ENCODE assay signal across 8 mouse cellular contexts in genomic region chr11:98785214-98785613, GRCm38 (mm10). TPM values are rescaled to one million over a fixed set of nuclear protein-coding genes. Genes with fewer than 3 reads are reported as not detected.
A peak's percentile ranks its signal among the peaks of the same experiment; 100 is the strongest.
DNase-seq lines count a peak whose midpoint lies in the region; ATAC-seq and TF ChIP-seq lines count a peak whose summit lies in the region.

No protein-coding gene starts in this region.

- no peak for DNase-seq in layer of hippocampus, adult 2 months (ENCODE audit: low spot score in 2 of 2)
- no peak for DNase-seq in layer of hippocampus, adult 18-20 months (ENCODE audit: low spot score in 2 of 2)
- DNase-seq in heart, postnatal 10 days: peak; percentile 64 to 65
- no peak for DNase-seq in embryo, embryonic 9.5 days (ENCODE audit: extremely low spot score)

- no peak overlapping the region for H3K4me2 ChIP-seq in liver, embryonic 12.5 days

- TF ChIP-seq CTCF in layer of hippocampus, adult 2 months (conservative IDR thresholded peaks at IDR 0.05): no peak
- TF ChIP-seq CTCF in embryonic fibroblast, embryonic 13.5 days (IDR thresholded peaks at IDR 0.05; ENCODE audit: borderline replicate concordance, insufficient read depth, low read length): no peak

- H3K4me3 ChIP-seq in layer of hippocampus, adult 2 months: no peak overlapping the region; the same call in 1 of the 2 replicates
- no peak overlapping the region for H3K4me3 ChIP-seq in embryonic fibroblast, embryonic 13.5 days (ENCODE audit: insufficient read depth, low read length)
- no peak overlapping the region for H3K4me3 ChIP-seq in liver, embryonic 12.5 days

- H3K4me1 ChIP-seq in embryonic fibroblast, embryonic 13.5 days (ENCODE audit: control insufficient read depth, insufficient read depth, low read length): peaks cover 18% of the 10 kb centered on the region
- H3K4me1 ChIP-seq in liver, embryonic 12.5 days: peaks cover 86% of the 10 kb centered on the region

- H3K36me3 ChIP-seq in liver, embryonic 12.5 days: no peaks in the 10 kb centered on the region

- TF ChIP-seq POLR2A in embryonic fibroblast, embryonic 13.5 days (IDR thresholded peaks at IDR 0.05; ENCODE audit: low read depth, low read length): no peak

- no peaks in the 10 kb centered on the region for H3K27me3 ChIP-seq in liver, embryonic 12.5 days (replicated peaks)

- no peak overlapping the region for H3K9ac ChIP-seq in liver, embryonic 12.5 days

- no peaks in the 10 kb centered on the region for H3K9me3 ChIP-seq in liver, embryonic 12.5 days (replicated peaks)

- WGBS in liver, embryonic 12.5 days (ENCODE audit: insufficient replicate concordance): 63% methylated on average over 10 of the region's 10 CpGs

- peak overlapping the region; percentile 100 for H3K27ac ChIP-seq in layer of hippocampus, adult 2 months
- H3K27ac ChIP-seq in embryonic fibroblast, embryonic 13.5 days (ENCODE audit: insufficient read depth, low read length): peak overlapping the region; percentile 88
- H3K27ac ChIP-seq in liver, embryonic 12.5 days: peak overlapping the region; percentile 66

- intact Hi-C loops in heart, postnatal 10 days (cut with DNase I): no loop called here

- no peak for ATAC-seq in liver, embryonic 12.5 days
- ATAC-seq in megakaryocyte-erythroid progenitor cell, adult 5-6 weeks (replicated peaks; ENCODE audit: low FRiP score, low TSS enrichment, poor library complexity, severe bottlenecking): no peak
- ATAC-seq in erythroid progenitor cell, adult 5-6 weeks (replicated peaks; ENCODE audit: low FRiP score, poor library complexity, severe bottlenecking): no peak

RNA-seq across cellular contexts. Expression of gene Nr1d1, which starts 10.1 kb away (rescaled TPM):
- total RNA-seq in layer of hippocampus, adult 2 months (2021): 10 to 100 TPM; 93.2 to 94.0 TPM
- total RNA-seq in layer of hippocampus, adult 18-20 months (2021): 10 to 100 TPM; 66.6 to 84.3 TPM
- 18.7 and 23.7 TPM in 2 replicates for polyA plus RNA-seq in embryonic fibroblast, embryonic 13.5 days (2011; ENCODE audit: insufficient read length, low read depth, missing spikeins)
- total RNA-seq in heart, postnatal 10 days (2021): 10 to 100 TPM; 31.1 to 32.7 TPM
- polyA plus RNA-seq in liver, embryonic 12.5 days (2016; fragmentation: Nextera tagmentation; extraction: Ambion mirVana): 1.3 and 1.4 TPM in 2 replicates
- 4.1 and 8.0 TPM in 2 replicates for total RNA-seq in megakaryocyte-erythroid progenitor cell, adult 5-6 weeks (2014; fragmentation: Nextera tagmentation)
- 0.34 and 1.3 TPM in 2 replicates for total RNA-seq in megakaryocyte-erythroid progenitor cell, adult 5-6 weeks (2017)
- not detected in 2 replicates for total RNA-seq in erythroid progenitor cell, adult 5-6 weeks (2015; ENCODE audit: low replicate concordance)
- total RNA-seq in erythroid progenitor cell, adult 5-6 weeks (2017; ENCODE audit: low replicate concordance): not detected in 2 replicates

RNA-seq across cellular contexts. Expression of gene Msl1, which starts 10.1 kb away (rescaled TPM):
- 100 to 1,000 TPM; 168 to 178 TPM for total RNA-seq in layer of hippocampus, adult 2 months (2021)
- 100 to 1,000 TPM; 178 to 183 TPM for total RNA-seq in layer of hippocampus, adult 18-20 months (2021)
- polyA plus RNA-seq in embryonic fibroblast, embryonic 13.5 days (2011; ENCODE audit: insufficient read length, low read depth, missing spikeins): 77.7 and 83.8 TPM in 2 replicates
- 10 to 100 TPM; 70.3 to 83.4 TPM for total RNA-seq in heart, postnatal 10 days (2021)
- polyA plus RNA-seq in liver, embryonic 12.5 days (2016; fragmentation: Nextera tagmentation; extraction: Ambion mirVana): 11.5 and 11.7 TPM in 2 replicates
- 58.6 and 74.8 TPM in 2 replicates for total RNA-seq in megakaryocyte-erythroid progenitor cell, adult 5-6 weeks (2014; fragmentation: Nextera tagmentation)
- 57.8 and 68.3 TPM in 2 replicates for total RNA-seq in megakaryocyte-erythroid progenitor cell, adult 5-6 weeks (2017)
- total RNA-seq in erythroid progenitor cell, adult 5-6 weeks (2015; ENCODE audit: low replicate concordance): 43.6 and 44.7 TPM in 2 replicates
- total RNA-seq in erythroid progenitor cell, adult 5-6 weeks (2017; ENCODE audit: low replicate concordance): 29.5 and 35.5 TPM in 2 replicates

RNA-seq across cellular contexts. Expression of gene Casc3, which starts 19.5 kb away (rescaled TPM):
- 10 to 100 TPM; 61.0 to 62.1 TPM for total RNA-seq in layer of hippocampus, adult 2 months (2021)
- 10 to 100 TPM; 57.0 to 58.4 TPM for total RNA-seq in layer of hippocampus, adult 18-20 months (2021)
- polyA plus RNA-seq in embryonic fibroblast, embryonic 13.5 days (2011; ENCODE audit: insufficient read length, low read depth, missing spikeins): 29.7 and 36.7 TPM in 2 replicates
- total RNA-seq in heart, postnatal 10 days (2021): 10 to 100 TPM; 29.0 to 29.7 TPM
- polyA plus RNA-seq in liver, embryonic 12.5 days (2016; fragmentation: Nextera tagmentation; extraction: Ambion mirVana): 26.4 and 29.7 TPM in 2 replicates
- 47.6 and 51.8 TPM in 2 replicates for total RNA-seq in megakaryocyte-erythroid progenitor cell, adult 5-6 weeks (2014; fragmentation: Nextera tagmentation)
- 37.4 and 53.5 TPM in 2 replicates for total RNA-seq in megakaryocyte-erythroid progenitor cell, adult 5-6 weeks (2017)
- 41.8 and 60.4 TPM in 2 replicates for total RNA-seq in erythroid progenitor cell, adult 5-6 weeks (2015; ENCODE audit: low replicate concordance)
- total RNA-seq in erythroid progenitor cell, adult 5-6 weeks (2017; ENCODE audit: low replicate concordance): 59.2 and 92.7 TPM in 2 replicates

RNA-seq across cellular contexts. Expression of gene Thra, which starts 44.8 kb away (rescaled TPM):
- 1,000 to 10,000 TPM in 1 of 2 experiments, 100 to 1,000 TPM in 1; 996 to 1,082 TPM for total RNA-seq in layer of hippocampus, adult 2 months (2021)
- 1,000 to 10,000 TPM; 1,110 to 1,111 TPM for total RNA-seq in layer of hippocampus, adult 18-20 months (2021)
- polyA plus RNA-seq in embryonic fibroblast, embryonic 13.5 days (2011; ENCODE audit: insufficient read length, low read depth, missing spikeins): 66.0 and 83.9 TPM in 2 replicates
- 100 to 1,000 TPM; 172 to 190 TPM for total RNA-seq in heart, postnatal 10 days (2021)
- 13.0 and 13.3 TPM in 2 replicates for polyA plus RNA-seq in liver, embryonic 12.5 days (2016; fragmentation: Nextera tagmentation; extraction: Ambion mirVana)
- total RNA-seq in megakaryocyte-erythroid progenitor cell, adult 5-6 weeks (2014; fragmentation: Nextera tagmentation): 47.5 and 51.0 TPM in 2 replicates
- 20.4 and 23.3 TPM in 2 replicates for total RNA-seq in megakaryocyte-erythroid progenitor cell, adult 5-6 weeks (2017)
- total RNA-seq in erythroid progenitor cell, adult 5-6 weeks (2015; ENCODE audit: low replicate concordance): 8.6 and 13.8 TPM in 2 replicates
- 3.3 and 8.0 TPM in 2 replicates for total RNA-seq in erythroid progenitor cell, adult 5-6 weeks (2017; ENCODE audit: low replicate concordance)

RNA-seq across cellular contexts. Expression of gene Rapgefl1, which starts 51.4 kb away (rescaled TPM):
- total RNA-seq in layer of hippocampus, adult 2 months (2021): 100 to 1,000 TPM; 213 to 240 TPM
- total RNA-seq in layer of hippocampus, adult 18-20 months (2021): 100 to 1,000 TPM; 196 to 203 TPM
- 1.6 and 2.0 TPM in 2 replicates for polyA plus RNA-seq in embryonic fibroblast, embryonic 13.5 days (2011; ENCODE audit: insufficient read length, low read depth, missing spikeins)
- total RNA-seq in heart, postnatal 10 days (2021): under 1 TPM; 0.79 to 0.87 TPM
- polyA plus RNA-seq in liver, embryonic 12.5 days (2016; fragmentation: Nextera tagmentation; extraction: Ambion mirVana): 0.21 and 0.24 TPM in 2 replicates
- 2.2 TPM in 1 of 2 replicates, not detected in the other for total RNA-seq in megakaryocyte-erythroid progenitor cell, adult 5-6 weeks (2014; fragmentation: Nextera tagmentation)
- total RNA-seq in megakaryocyte-erythroid progenitor cell, adult 5-6 weeks (2017): 1.7 TPM in 1 of 2 replicates, not detected in the other
- 6.7 TPM in 1 of 2 replicates, not detected in the other for total RNA-seq in erythroid progenitor cell, adult 5-6 weeks (2015; ENCODE audit: low replicate concordance)
- total RNA-seq in erythroid progenitor cell, adult 5-6 weeks (2017; ENCODE audit: low replicate concordance): 1.5 TPM in 1 of 2 replicates, not detected in the other

Comparison
In these comparisons a context has a peak if more than half of its experiments do, and no peak if none do; other contexts are left out.
1. DNase-seq: peak in heart, postnatal 10 days (2 of 2); none in layer of hippocampus, adult 2 months (0 of 2), layer of hippocampus, adult 18-20 months (0 of 2) and embryo, embryonic 9.5 days (single experiment).
2. Peak in every context shown above with its lines, with median percentiles within 50 percentile points of each other: H3K27ac ChIP-seq.